Mouse (Mus musculus) layer of hippocampus, postnatal 25 days (tissue): ENCODE results near the gene Vmn1r85. TPM values are rescaled to one million over a fixed set of nuclear protein-coding genes. Genes with fewer than 3 reads are reported as not detected.
"Not testable (repeated sequence)": the region's sequence is repeated elsewhere in the genome, so short reads cannot be mapped to it uniquely, and the experiment has no call there.

ENCODE experiments used
- DNase-seq, 2 experiments: peaks; one replicate each; pipeline ENCODE4 v3.0.0; 2022; ENCODE audit warnings: mixed read lengths in 2 of 2, low spot score in 1 of 2; ENCODE audit errors: extremely low spot score in 1 of 2
- total RNA-seq, 2 experiments: library from RNA; stranded (reverse); gene quantifications; 2 replicates each; pipeline ENCODE4 v1.2.3; 2021

The Vmn1r85 gene
- total RNA-seq: not detected

DNA sequence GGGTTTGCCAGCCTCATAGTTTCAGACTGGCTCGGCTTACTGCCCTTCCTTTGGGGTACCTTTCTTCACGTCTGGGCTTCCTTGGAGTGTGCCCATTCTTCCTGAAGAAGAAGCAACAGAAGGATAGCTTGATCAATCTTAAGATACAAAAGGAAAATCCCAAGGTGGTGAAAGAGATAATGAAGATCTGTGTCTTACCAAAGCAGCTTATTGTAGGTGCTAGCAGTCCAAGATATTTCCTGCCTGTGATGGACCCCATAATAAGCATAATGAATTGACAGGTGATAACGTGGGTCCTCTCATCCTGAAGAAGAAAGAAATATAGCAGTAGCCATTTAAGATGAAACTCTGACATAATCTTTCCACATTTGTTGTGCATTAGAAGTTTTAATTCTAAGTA lies at the start of gene Vmn1r85:
TSS of gene Vmn1r85 (minus strand) at position 101 of the 400 bp plus-strand sequence.
- no peak for DNase-seq

DNA sequence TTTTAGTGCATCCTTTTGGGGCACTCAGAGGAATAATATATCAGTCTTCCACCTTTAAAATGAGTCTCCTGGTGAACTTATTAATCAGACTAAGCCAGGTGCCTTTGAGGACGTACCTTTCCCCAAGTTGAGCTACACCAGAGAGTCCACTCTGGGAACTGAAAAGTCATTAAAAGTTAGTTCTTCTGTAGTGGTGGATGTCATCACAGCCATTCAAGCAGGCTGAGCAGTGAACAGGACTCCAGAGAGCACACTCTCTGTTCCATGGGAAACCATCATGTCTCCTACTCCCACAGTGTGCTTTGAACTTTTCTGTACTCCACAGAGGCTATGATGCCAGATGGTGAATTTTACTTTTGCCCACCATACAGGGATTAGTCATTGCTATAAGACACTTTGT lies 45.1 kb upstream of the Vmn1r85 start, which contains the start of gene Vmn1r87:
TSS of gene Vmn1r87 (minus strand) at position 101 of the 400 bp plus-strand sequence.
- DNase-seq: no peak

DNA sequence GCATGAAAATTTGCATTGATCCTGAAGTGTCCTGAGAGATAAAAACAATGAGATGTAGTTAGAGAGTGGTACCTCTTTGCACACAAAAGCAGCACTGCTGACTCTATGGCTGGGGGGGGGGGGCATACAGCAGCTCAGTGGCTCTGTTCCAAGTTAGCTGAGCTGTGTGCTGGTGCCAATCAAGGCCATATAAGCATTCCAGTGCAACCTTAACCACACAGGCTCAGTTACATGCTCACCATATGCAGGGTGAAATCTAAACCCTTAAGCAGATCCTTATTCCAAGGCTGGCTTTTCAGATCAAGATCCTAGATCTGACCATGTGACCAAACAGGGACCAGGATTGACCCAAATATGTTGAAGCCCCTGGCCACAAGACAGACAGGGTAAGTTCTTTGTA lies 42.4 kb upstream of the Vmn1r85 start:
- DNase-seq: no peak

GRCm38 (mm10) chr7:13131856-13132255 lies 36.9 kb upstream of the Vmn1r85 start:
- DNase-seq: no peak

DNA sequence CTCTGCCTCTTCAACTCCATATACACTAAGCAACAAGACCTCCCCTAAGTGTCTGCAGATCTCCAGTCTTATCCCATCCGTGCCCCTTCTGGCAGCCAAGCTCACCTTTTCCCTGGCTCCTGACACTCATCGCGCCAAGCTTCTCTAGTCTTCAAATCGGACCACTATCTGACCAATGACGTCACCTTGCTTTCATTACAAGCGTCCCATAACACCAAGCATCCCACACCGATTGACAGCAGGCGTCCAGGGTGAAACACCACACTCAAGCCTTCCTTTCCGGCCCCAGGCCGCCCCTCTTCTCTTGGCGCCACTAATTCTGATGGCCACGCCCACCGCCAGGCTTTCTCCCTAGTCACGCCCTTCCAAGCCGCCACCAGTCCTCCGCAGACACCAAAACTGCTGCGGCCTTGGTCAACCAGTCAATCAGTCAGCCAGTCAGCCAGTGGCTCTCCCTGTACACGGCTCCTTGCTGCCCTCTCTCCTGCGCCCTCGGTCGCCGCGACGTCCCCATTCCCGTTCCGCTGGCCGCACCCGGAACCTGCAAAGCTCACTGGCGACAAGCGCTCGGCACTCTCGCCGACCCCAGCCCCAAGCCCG lies 28.7 kb upstream of the Vmn1r85 start:
- DNase-seq: not testable (repeated sequence)

DNA sequence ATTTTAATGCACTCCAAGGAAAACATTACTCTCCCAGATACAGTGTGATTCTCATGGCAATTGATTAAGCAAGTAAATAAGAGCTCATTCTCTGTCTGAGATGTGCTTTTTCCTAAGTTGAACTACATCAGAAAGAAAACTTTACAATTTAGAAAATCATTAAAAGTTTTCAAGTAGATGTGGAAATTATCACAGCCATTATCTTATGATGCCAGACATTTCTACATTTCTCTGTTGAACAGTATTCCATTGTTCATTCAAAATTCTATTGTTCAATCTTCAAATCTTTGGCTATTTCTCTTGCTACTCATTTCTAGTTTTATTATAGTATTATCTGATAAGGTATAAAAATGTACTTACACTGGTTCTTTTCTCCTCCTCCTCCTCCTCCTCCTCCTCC lies 24.8 kb upstream of the Vmn1r85 start, which contains the start of gene Vmn1r86:
TSS of gene Vmn1r86 (minus strand) at position 101 of the 400 bp plus-strand sequence.
- DNase-seq: no peak

DNA sequence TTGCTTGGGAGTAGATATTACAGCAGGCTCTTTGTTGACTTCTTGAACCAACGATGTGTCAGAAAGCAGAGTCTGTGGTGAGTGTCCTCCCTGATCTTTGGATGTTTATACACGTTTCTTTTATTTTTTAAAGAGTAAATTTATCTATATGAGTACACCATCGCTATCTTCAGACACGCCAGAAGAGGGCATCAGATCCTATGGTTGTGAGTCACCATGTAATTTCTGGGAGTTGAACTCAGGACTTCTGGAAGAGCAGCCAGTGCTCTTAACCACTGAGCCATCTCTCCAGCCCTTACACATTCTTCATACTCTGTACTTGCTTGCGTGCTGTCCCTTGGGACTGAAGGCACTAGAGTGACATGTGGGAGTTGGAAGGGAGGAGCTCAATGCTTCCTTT lies 22.7 kb downstream of the Vmn1r85 start:
- DNase-seq: no peak

GRCm38 (mm10) chr7:13063399-13063798 lies 31.6 kb downstream of the Vmn1r85 start:
- not testable (repeated sequence) for DNase-seq

- DNase-seq: no peak
Observed at GRCm38 (mm10) chr7:13059536-13059935, 35.4 kb downstream of the Vmn1r85 start.

GRCm38 (mm10) chr7:13056913-13057700 lies 37.9 kb downstream of the Vmn1r85 start:
- DNase-seq: no peak

- peak; percentile 84 to 97 for DNase-seq
Observed at GRCm38 (mm10) chr7:13054287-13055010, 40.5 kb downstream of the Vmn1r85 start, which contains the start of gene Mzf1. TSS of gene Mzf1 (minus strand) at chr7:13054764.

GRCm38 (mm10) chr7:13053961-13054286 lies 41.0 kb downstream of the Vmn1r85 start:
- DNase-seq: no peak

- no peak for DNase-seq
Observed at GRCm38 (mm10) chr7:13053501-13053900, 41.5 kb downstream of the Vmn1r85 start.

- no peak for DNase-seq
Observed at GRCm38 (mm10) chr7:13053001-13053400, 42.0 kb downstream of the Vmn1r85 start.

DNA sequence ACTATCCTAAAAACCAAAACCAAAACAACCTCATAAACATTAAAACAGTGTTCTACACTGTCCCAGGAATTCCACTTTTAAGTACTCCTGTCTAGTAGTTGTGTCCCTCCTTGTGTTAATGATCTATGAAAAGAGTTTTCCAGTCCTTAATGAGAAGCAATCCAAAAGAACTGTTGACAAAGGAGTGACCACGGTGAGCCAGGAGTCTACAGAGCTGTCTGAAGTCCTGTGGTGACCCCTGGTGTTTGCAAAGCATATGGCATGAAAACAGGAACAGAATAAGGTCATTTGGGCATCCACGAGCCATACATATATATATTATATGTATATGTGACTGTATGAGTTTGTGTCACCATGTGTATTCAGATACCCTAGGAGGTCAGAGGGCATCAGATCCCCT lies 48.9 kb downstream of the Vmn1r85 start:
- DNase-seq: peak in 1 of 2 experiments; percentile 42

GRCm38 (mm10) chr7:13044254-13044625 lies 50.7 kb downstream of the Vmn1r85 start:
- no peak for DNase-seq

GRCm38 (mm10) chr7:13043445-13044253 lies 51.3 kb downstream of the Vmn1r85 start:
- DNase-seq: peak; percentile 35 to 60

- no peak for DNase-seq
Observed at GRCm38 (mm10) chr7:13043120-13043444, 51.9 kb downstream of the Vmn1r85 start.

- DNase-seq: no peak
Observed at GRCm38 (mm10) chr7:13042511-13042910, 52.5 kb downstream of the Vmn1r85 start.

DNA sequence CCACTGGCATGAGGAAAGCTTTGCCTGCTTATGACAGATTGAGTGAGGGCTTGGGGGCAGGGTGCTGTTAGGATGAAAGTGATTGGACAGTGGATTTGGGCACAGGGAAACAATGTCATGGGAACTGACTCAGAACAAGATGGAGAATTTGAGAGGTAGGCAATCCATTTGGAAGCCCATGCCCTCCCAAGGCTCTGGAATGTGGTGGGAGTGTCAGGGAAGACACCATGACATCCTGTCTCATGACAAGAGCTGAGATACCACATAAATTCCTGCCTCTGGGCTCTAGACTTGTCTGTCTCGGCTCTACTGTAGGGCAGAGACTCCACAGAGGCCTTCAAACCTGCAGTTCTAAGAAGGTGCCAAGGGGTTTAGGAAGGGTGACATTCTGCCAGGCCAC lies 53.7 kb downstream of the Vmn1r85 start:
- DNase-seq: no peak

DNA sequence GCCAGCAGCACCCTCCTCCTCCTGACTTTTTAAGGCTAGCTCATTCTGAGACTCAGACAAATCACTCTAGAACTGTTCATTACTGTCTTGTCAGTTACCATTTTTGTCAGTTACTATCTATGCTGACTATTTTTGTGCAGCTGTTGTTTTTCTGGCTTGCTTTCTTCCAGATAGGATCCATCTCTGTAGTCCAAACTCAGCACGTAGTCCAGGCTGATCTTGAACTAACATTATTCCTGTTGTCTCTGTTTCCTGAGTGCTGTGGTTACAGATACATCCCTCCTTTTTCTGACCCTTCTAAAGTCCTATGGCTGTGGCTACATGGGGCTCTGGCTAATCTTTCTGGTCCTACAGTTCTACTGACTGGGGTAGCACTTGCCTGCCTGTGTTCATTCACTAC lies 55.8 kb downstream of the Vmn1r85 start:
- DNase-seq: no peak
